Mouse (Mus musculus): ENCODE results near the gene Cnot4. TPM values are rescaled to one million over a fixed set of nuclear protein-coding genes. Genes with fewer than 3 reads are reported as not detected.

Cnot4 gene
- polyA plus RNA-seq, 1 experiment from 2014 or later, result 23.1 TPM

- Histone ChIP-seq H3K9me3 (ENCODE audit: control insufficient read depth, low read length) (no peaks in the 10 kb centered on the region), H3K27me3 (replicated peaks; ENCODE audit: control insufficient read depth, insufficient read depth, low read length) (no peaks in the 10 kb centered on the region), H3K4me1 (ENCODE audit: control insufficient read depth, insufficient read depth, low read length) (no peaks in the 10 kb centered on the region), H3K36me3 (ENCODE audit: control insufficient read depth, insufficient read depth, low read length) (peaks cover 6% of the 10 kb centered on the region), H3K9ac (ENCODE audit: low read depth, low read length) (no peak overlapping the region), H3K4me2 (ENCODE audit: low read depth, low read length) (no peak overlapping the region), H3K27ac (ENCODE audit: low read length) (no peak overlapping the region), H3K4me3 (ENCODE audit: low read length) (no peak overlapping the region)
- 90% methylated on average over 3 of the region's 3 CpGs for WGBS
- no peak for ATAC-seq
These were observed 62.3 kb downstream of the Cnot4 start for GRCm38 (mm10) chr6:35071261-35071660.

GRCm38 (mm10) chr6:35062446-35062845 is 71.1 kb downstream of the Cnot4 start:
- no peaks in the 10 kb centered on the region for H3K9me3 ChIP-seq (ENCODE audit: control insufficient read depth, low read length)
- 9% methylated on average over 1 of the region's 1 CpGs for WGBS
- no peaks in the 10 kb centered on the region for H3K4me1 ChIP-seq (ENCODE audit: control insufficient read depth, insufficient read depth, low read length)
- no peak overlapping the region for H3K27ac ChIP-seq (ENCODE audit: low read length)
- H3K4me3 ChIP-seq (ENCODE audit: low read length), result no peak overlapping the region
- peaks cover 5% of the 10 kb centered on the region; the same call in 1 of the 2 replicates for H3K36me3 ChIP-seq (ENCODE audit: control insufficient read depth, insufficient read depth, low read length)
- no peak overlapping the region for H3K4me2 ChIP-seq (ENCODE audit: low read depth, low read length)
- ATAC-seq, result no peak
- H3K27me3 ChIP-seq (replicated peaks; ENCODE audit: control insufficient read depth, insufficient read depth, low read length), result no peaks in the 10 kb centered on the region
- no peak overlapping the region for H3K9ac ChIP-seq (ENCODE audit: low read depth, low read length)

- Histone ChIP-seq H3K4me3 (ENCODE audit: low read length) (no peak overlapping the region), H3K27me3 (replicated peaks; ENCODE audit: control insufficient read depth, insufficient read depth, low read length) (no peaks in the 10 kb centered on the region), H3K4me2 (ENCODE audit: low read depth, low read length) (no peak overlapping the region), H3K4me1 (ENCODE audit: control insufficient read depth, insufficient read depth, low read length) (no peaks in the 10 kb centered on the region), H3K9ac (ENCODE audit: low read depth, low read length) (no peak overlapping the region), H3K36me3 (ENCODE audit: control insufficient read depth, insufficient read depth, low read length) (no peaks in the 10 kb centered on the region), H3K9me3 (ENCODE audit: control insufficient read depth, low read length) (no peaks in the 10 kb centered on the region), H3K27ac (ENCODE audit: low read length) (no peak overlapping the region)
- WGBS, result 87% methylated on average over 1 of the region's 1 CpGs
- ATAC-seq, result no peak
These were observed 90.4 kb downstream of the Cnot4 start for GRCm38 (mm10) chr6:35043127-35043526.

- no peaks in the 10 kb centered on the region for H3K36me3 ChIP-seq (ENCODE audit: control insufficient read depth, insufficient read depth, low read length)
- no peak overlapping the region for H3K4me2 ChIP-seq (ENCODE audit: low read depth, low read length)
- no peak overlapping the region for H3K4me3 ChIP-seq (ENCODE audit: low read length)
- H3K27me3 ChIP-seq (replicated peaks; ENCODE audit: control insufficient read depth, insufficient read depth, low read length), result no peaks in the 10 kb centered on the region
- WGBS, result 94% methylated on average over 11 of the region's 11 CpGs
- no peaks in the 10 kb centered on the region for H3K9me3 ChIP-seq (ENCODE audit: control insufficient read depth, low read length)
- no peak overlapping the region for H3K9ac ChIP-seq (ENCODE audit: low read depth, low read length)
- no peaks in the 10 kb centered on the region for H3K4me1 ChIP-seq (ENCODE audit: control insufficient read depth, insufficient read depth, low read length)
- no peak for ATAC-seq
- H3K27ac ChIP-seq (ENCODE audit: low read length), result no peak overlapping the region
These were observed 100.2 kb downstream of the Cnot4 start for GRCm38 (mm10) chr6:35033341-35033740.

- H3K27me3 ChIP-seq (replicated peaks; ENCODE audit: control insufficient read depth, insufficient read depth, low read length), result no peaks in the 10 kb centered on the region
- H3K4me1 ChIP-seq (ENCODE audit: control insufficient read depth, insufficient read depth, low read length), result no peaks in the 10 kb centered on the region
- WGBS, result 74% methylated on average over 2 of the region's 2 CpGs
- H3K36me3 ChIP-seq (ENCODE audit: control insufficient read depth, insufficient read depth, low read length), result no peaks in the 10 kb centered on the region
- H3K27ac ChIP-seq (ENCODE audit: low read length), result no peak overlapping the region
- no peak overlapping the region for H3K4me2 ChIP-seq (ENCODE audit: low read depth, low read length)
- no peaks in the 10 kb centered on the region for H3K9me3 ChIP-seq (ENCODE audit: control insufficient read depth, low read length)
- no peak overlapping the region for H3K9ac ChIP-seq (ENCODE audit: low read depth, low read length)
- no peak overlapping the region for H3K4me3 ChIP-seq (ENCODE audit: low read length)
- ATAC-seq, result no peak
These were observed 100.8 kb downstream of the Cnot4 start for GRCm38 (mm10) chr6:35032704-35033103.

GRCm38 (mm10) chr6:35030811-35031210 is 102.7 kb downstream of the Cnot4 start:
- Histone ChIP-seq H3K4me3 (ENCODE audit: low read length) (no peak overlapping the region), H3K27ac (ENCODE audit: low read length) (no peak overlapping the region), H3K4me2 (ENCODE audit: low read depth, low read length) (no peak overlapping the region), H3K36me3 (ENCODE audit: control insufficient read depth, insufficient read depth, low read length) (no peaks in the 10 kb centered on the region), H3K9me3 (ENCODE audit: control insufficient read depth, low read length) (no peaks in the 10 kb centered on the region), H3K27me3 (replicated peaks; ENCODE audit: control insufficient read depth, insufficient read depth, low read length) (no peaks in the 10 kb centered on the region), H3K9ac (ENCODE audit: low read depth, low read length) (no peak overlapping the region), H3K4me1 (ENCODE audit: control insufficient read depth, insufficient read depth, low read length) (no peaks in the 10 kb centered on the region)
- 91% methylated on average over 4 of the region's 4 CpGs for WGBS
- ATAC-seq, result no peak

GRCm38 (mm10) chr6:35030226-35030625 is 103.3 kb downstream of the Cnot4 start:
- H3K9me3 ChIP-seq (ENCODE audit: control insufficient read depth, low read length), result no peaks in the 10 kb centered on the region
- H3K27ac ChIP-seq (ENCODE audit: low read length), result no peak overlapping the region
- H3K9ac ChIP-seq (ENCODE audit: low read depth, low read length), result no peak overlapping the region
- no peak overlapping the region for H3K4me3 ChIP-seq (ENCODE audit: low read length)
- ATAC-seq, result no peak
- no peaks in the 10 kb centered on the region for H3K36me3 ChIP-seq (ENCODE audit: control insufficient read depth, insufficient read depth, low read length)
- WGBS, result 76% methylated on average over 6 of the region's 6 CpGs
- no peaks in the 10 kb centered on the region for H3K27me3 ChIP-seq (replicated peaks; ENCODE audit: control insufficient read depth, insufficient read depth, low read length)
- no peaks in the 10 kb centered on the region for H3K4me1 ChIP-seq (ENCODE audit: control insufficient read depth, insufficient read depth, low read length)
- H3K4me2 ChIP-seq (ENCODE audit: low read depth, low read length), result no peak overlapping the region

GRCm38 (mm10) chr6:35028023-35028422 is 105.5 kb downstream of the Cnot4 start:
- Histone ChIP-seq H3K9me3 (ENCODE audit: control insufficient read depth, low read length) (no peaks in the 10 kb centered on the region), H3K27ac (ENCODE audit: low read length) (no peak overlapping the region), H3K4me3 (ENCODE audit: low read length) (no peak overlapping the region), H3K4me2 (ENCODE audit: low read depth, low read length) (no peak overlapping the region), H3K9ac (ENCODE audit: low read depth, low read length) (no peak overlapping the region), H3K36me3 (ENCODE audit: control insufficient read depth, insufficient read depth, low read length) (no peaks in the 10 kb centered on the region), H3K4me1 (ENCODE audit: control insufficient read depth, insufficient read depth, low read length) (0 out of 2 replicates have a peak, but pooled peaks cover 2% of the 10 kb centered on the region), H3K27me3 (replicated peaks; ENCODE audit: control insufficient read depth, insufficient read depth, low read length) (no peaks in the 10 kb centered on the region)
- WGBS, result 97% methylated on average over 2 of the region's 2 CpGs
- no peak for ATAC-seq

GRCm38 (mm10) chr6:35027257-35027656 is 106.3 kb downstream of the Cnot4 start:
- Histone ChIP-seq H3K9ac (ENCODE audit: low read depth, low read length) (no peak overlapping the region), H3K27ac (ENCODE audit: low read length) (no peak overlapping the region), H3K36me3 (ENCODE audit: control insufficient read depth, insufficient read depth, low read length) (no peaks in the 10 kb centered on the region), H3K4me1 (ENCODE audit: control insufficient read depth, insufficient read depth, low read length) (0 out of 2 replicates have a peak, but pooled peaks cover 2% of the 10 kb centered on the region), H3K4me3 (ENCODE audit: low read length) (no peak overlapping the region), H3K27me3 (replicated peaks; ENCODE audit: control insufficient read depth, insufficient read depth, low read length) (no peaks in the 10 kb centered on the region), H3K9me3 (ENCODE audit: control insufficient read depth, low read length) (no peaks in the 10 kb centered on the region), H3K4me2 (ENCODE audit: low read depth, low read length) (no peak overlapping the region)
- ATAC-seq, result no peak
- WGBS, result 75% methylated on average over 6 of the region's 6 CpGs

- Histone ChIP-seq H3K36me3 (ENCODE audit: control insufficient read depth, insufficient read depth, low read length) (no peaks in the 10 kb centered on the region), H3K4me2 (ENCODE audit: low read depth, low read length) (no peak overlapping the region), H3K9me3 (ENCODE audit: control insufficient read depth, low read length) (no peaks in the 10 kb centered on the region), H3K4me3 (ENCODE audit: low read length) (no peak overlapping the region), H3K9ac (ENCODE audit: low read depth, low read length) (no peak overlapping the region), H3K27me3 (replicated peaks; ENCODE audit: control insufficient read depth, insufficient read depth, low read length) (no peaks in the 10 kb centered on the region), H3K4me1 (ENCODE audit: control insufficient read depth, insufficient read depth, low read length) (no peaks in the 10 kb centered on the region), H3K27ac (ENCODE audit: low read length) (no peak overlapping the region)
- WGBS, result 92% methylated on average over 5 of the region's 5 CpGs
- no peak for ATAC-seq
These were observed 116.9 kb downstream of the Cnot4 start for GRCm38 (mm10) chr6:35016624-35017023.
